Mouse (Mus musculus) right cerebral cortex, postnatal 36 days (tissue): ENCODE data around the gene Slc25a16.
"Not testable (repeated sequence)": the region's sequence is repeated elsewhere in the genome, so short reads cannot be mapped to it uniquely, and the experiment has no call there.

Experiments
- DNase-seq, 2 experiments: peaks; one replicate each; pipeline ENCODE4 v3.0.0; 2022; ENCODE audit warnings: low spot score in 2 of 2, mixed read lengths in 1 of 2

The Slc25a16 gene

DNA sequence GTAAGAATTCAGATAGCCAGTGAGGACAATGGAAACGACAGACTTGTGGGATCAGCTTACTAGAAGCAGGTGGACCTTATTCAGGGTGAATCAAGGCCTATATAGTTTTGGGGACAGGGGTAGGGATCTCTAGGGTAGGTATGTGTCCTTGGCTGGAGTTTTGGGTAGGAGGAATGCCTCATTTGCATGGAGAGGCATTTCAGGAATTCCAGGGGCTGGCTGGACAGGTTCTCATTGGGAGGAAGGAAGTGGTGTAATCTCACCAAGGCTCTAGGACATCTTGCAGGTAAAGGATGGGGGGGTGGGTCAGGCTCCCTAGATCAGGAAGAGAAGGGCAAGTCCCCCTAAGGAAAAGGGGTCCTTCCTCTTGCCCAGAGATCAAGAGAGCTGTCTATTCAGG lies 17.6 kb upstream of the Slc25a16 start:
- no peak for DNase-seq

DNA sequence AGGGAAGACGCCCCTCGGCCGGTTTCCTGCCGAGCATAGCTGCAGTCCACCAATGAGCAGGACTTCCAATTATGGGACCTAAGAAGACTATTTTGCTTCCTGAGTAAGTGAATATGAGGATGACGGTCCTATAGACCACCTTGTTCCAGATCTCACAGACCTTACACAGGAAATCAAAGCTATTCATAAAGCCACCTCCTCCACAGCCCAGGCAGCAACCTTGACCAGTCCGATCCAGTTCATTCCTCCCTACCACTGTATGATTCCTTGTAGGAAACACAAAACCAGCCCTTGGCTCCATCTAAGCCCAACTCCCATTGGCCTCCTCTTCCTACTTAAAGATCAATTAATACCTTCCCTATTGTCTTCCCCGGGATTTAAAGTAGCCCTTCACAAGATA lies 14.1 kb upstream of the Slc25a16 start:
- no peak for DNase-seq

DNA sequence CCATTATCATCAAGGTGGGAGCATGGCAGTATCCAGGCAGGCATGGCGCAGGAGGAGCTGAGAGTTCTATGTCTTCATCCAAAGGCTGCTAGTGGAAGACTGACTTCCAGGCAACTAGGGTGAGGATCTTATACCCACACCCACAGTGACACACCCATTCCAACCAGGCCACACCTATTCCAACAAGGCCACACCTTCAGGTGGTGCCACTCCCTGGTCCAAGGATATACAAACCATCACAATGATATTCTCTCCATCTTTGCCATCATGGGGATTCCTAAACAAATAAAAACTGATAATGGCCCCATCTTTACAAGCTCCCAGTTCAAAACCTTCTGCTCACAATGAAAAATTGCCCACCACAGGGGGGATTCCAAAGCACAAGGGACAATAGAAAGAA lies 11.5 kb upstream of the Slc25a16 start, which contains the start of gene Tet1:
Tet1 (minus strand) TSS at position 101 of the 400 bp plus-strand sequence.
- not testable (repeated sequence) for DNase-seq

DNA sequence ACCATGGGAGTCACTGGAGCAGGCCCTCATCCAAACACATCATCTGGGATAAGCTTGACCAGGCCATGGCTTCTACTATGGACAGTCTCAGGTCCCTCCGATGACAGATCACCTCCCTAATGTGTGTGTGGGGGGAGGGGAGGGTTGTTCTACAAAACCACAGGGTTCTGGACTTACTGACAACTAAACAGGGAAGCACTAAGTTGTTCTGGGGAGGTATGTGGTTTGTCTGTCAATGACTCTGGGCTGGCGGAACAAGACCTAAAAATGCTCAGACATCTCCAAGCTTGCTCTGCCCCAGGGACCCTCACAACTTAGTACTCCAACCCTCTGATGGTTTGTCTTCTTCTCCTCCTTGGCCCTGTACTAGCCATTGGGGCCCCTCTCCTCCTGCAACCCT lies 9.3 kb upstream of the Slc25a16 start:
- DNase-seq: no peak

DNA sequence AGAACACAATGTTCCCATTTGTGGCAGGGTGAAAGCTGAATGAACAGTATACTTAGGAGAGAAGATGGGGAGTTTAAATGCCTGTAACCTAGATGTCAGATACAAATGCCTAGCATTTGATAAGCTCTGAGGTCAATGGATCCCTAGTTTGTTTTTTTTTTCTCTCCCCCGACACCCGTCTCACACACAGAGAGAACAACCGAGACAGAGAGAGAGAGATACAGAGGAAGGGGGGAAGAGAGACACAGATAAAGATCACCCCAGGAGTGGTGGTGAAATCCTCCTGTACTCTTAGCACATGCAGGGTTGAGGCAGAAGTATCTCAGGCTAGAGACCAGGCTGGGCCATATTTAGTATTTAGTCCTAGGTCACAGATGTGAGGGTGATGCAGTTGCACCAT lies 1.4 kb upstream of the Slc25a16 start:
- no peak for DNase-seq

DNA sequence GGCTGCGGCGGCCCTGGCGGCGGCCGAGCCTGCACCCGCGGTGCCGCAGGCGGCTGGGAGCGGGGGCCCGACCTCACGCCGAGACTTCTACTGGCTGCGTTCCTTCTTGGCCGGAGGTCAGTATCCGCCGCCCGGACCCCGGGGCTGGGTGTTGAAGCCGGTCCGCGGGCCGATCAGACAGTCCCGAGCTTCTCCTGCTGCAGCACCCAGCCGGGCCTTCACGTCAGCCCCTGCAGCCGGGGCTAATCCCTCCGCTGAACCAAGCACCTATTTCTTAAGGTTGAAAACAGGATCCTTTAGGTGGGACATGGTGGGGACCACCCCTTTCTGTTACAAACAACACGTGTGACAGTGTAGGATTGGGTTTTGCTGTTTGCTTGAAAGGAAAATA lies 328 bp downstream of the Slc25a16 start:
- DNase-seq: no peak

DNA sequence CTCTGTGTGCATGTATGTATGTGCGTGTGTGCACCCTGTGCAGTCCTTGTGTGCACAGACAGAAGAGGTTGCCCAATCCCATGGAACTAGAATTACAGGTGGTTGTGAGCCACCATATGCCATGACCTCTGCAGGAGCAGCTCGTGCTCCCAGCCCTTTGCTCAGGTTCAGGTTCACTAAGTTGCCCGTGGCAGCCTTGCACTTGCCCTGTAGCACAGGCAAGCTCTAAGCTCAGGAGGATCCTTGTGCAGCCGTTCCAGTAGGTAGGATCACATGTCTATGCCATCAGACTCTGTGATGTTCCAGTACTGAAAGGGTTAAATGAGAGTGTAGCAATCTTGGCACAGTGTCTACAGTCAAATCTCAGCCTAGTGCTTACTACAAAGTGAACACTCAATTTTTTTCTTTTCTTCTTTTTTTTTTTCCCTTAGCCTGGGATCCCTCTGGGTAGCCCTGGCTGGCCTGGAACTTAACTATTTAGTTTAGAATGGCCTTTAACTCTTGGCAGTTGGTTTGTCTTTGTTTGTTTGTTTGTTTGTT lies 3.7 kb downstream of the Slc25a16 start:
- no peak for DNase-seq

DNA sequence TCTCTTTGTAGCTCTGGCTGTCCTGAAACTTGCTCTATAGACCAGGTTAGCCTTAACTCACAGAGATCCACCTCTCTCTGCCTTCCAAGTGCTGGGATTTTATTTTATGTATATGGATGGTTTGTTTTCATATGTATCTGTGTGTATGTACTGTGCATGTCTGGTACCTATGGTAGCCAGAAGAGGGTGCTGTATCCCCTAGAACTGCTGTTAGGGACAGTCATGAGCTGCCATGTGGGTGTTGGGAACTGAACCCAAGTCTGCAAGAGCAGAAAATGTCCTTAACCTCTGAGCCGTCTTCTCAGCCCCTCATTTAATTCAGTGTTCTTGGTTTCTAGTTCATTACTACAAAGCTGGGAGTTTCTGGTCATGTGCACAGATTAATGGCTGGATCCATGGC lies 11.9 kb downstream of the Slc25a16 start:
- DNase-seq: no peak

DNA sequence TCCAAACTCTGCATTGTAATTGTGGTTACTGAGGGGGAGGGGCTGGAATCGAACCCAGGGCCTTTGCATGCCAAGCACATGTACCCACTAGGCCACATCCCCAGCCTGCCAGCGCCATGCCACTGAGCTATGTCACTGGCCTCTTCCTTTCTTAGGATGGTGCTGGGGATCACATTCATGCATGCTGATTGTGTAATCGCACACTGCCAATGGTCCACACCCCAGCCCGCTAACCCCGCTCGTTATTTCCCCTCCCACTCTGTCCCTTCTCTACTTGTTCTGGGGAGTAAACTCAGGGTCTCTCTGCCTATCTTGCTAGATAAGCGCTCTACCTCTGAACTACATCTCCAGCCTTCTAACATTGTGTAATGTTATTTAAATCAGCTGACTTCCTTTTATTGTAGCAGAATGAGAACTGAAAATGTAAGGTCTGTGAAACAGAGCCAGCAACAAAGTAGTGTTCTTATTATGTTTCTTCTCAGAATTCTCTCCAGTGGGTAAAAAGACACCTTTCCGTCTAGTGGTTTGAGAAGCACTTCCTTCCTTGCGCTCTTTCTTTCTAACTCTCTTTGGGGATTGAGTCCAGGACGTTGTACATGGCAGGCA lies 24.6 kb downstream of the Slc25a16 start:
- no peak for DNase-seq

DNA sequence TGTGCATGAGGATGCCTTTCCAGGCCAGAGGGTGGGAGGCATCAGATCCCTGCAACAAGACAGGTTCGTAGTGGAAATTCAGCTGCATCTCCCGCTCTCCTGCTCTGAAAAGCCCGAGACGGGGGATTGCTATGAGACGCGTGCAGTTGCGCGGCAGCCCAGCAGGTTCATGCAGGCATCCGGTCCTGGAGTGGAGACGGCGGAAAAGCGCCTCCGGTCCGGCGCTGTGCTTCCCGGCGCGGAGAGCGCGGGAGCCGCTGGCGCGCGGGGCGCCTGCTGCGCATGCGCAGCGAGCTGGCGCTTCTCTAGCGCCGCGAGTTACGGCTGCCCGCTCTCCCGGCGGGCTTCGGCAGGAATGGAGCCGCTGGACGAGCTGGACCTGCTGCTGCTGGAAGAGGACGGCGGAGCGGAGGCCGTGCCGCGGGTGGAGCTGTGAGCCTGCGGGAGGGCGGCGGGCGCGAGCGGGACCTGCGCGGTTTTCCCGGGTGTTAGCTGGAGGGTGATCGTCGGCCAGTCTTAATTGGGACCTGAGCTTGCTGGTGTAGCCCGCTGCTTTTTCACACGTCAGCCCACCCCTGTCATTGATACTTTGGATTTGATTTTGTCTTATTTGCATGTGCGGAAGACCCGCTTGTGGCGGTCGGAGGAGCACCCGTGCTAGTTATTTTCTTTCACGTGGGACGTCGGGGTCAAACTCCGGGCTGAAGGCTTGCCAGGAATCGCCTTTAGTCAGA lies 26.5 kb downstream of the Slc25a16 start, which contains the start of gene Dna2:
Dna2 (plus strand) TSS at position 289 of the 734 bp plus-strand sequence.
- DNase-seq: peak; percentile 48 to 59

DNA sequence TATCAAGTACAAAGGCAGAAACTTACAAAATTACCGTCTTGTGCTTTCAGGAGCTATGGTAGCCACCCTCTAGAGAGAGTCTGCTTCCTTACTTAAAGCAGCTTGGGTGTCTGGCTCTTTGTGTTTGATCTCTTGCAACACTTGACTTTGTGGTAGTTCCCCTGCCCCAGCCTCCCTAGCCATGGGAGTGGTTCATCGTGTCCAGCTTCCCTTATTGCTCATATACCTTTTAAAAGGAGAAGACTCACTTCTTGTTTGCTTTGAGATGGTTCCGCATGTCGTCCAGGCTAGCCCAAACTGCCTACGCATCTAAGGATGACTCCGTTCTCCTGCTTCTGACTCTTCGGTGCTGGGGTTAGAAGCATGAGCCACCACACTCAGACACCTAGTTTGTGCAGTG lies 28.1 kb downstream of the Slc25a16 start:
- DNase-seq: no peak

DNA sequence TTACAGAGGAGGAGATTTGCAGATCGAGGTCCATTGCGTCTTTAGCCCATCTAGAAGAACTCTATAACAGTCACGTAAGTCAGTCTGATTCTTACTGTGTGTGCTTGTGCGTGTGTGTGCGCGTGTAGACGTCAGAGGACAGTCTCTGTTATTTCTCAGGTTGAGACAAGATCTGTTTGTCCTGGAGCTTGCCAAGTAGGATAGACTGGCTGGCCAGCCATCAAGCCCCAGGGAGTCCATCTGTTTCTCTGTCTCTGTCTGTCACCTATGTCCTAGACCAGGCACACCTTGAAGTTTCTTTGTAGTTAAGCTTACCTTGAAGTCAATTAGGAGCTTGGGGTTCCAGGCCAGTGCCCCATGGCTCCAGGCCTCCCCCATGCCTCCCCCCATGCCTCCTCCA lies 43.5 kb downstream of the Slc25a16 start:
- no peak for DNase-seq

DNA sequence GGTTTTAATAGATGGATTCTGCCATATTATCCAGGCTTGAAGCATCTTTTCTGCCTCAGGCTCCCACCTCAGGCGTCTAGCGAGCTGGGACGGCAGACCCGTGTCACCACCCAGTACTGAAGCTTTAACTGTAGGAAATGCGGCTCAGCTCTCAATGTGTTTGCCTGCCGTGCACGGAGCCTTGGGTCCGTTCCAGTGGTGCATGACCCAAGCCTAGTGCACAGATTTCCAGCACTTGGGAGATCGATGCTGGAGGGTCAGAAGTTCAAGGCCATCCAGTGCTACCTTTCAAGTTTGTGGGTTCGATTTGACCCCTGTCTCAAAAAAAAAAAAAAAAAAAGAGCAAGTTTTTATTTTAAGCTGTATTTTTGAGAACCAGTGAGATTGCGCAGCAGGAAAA lies 45.4 kb downstream of the Slc25a16 start:
- DNase-seq: no peak

DNA sequence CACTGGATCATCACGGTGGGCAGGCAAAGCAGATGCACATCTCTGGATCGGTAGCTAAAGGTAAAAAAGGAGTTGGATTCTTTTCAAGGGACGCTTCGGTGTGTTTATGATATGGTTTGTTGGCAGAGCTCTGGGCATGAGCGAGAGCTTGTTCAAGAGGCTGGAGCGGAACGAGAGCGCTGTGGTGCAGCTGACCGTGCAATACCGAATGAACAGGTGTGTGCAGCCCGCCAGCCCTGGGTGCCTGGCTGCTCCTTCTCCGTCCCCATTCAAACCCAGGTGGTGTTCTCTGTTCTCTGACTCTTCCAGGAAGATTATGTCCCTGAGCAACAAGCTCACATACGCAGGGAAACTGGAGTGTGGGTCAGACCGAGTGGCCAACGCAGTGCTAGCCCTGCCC lies 45.9 kb downstream of the Slc25a16 start:
- no peak for DNase-seq

DNA sequence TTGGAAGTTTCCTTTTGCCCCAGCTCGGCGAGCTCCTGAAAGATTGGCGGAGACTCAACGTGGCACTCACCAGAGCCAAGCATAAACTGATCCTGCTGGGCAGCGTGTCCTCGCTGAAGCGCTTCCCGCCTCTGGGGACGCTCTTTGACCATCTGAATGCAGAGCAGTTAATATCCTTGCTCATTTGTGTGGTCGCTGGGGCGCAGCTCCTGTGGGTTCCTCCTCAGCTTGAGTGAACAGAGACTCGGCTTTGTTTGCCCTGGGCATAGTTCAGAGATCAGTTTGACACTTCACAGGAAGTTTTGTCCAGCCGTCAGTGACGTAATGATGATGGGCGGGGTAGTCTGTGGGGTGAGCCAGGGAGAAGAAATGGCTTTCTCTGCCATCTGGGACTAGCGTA lies 51.4 kb downstream of the Slc25a16 start:
- DNase-seq: no peak

DNA sequence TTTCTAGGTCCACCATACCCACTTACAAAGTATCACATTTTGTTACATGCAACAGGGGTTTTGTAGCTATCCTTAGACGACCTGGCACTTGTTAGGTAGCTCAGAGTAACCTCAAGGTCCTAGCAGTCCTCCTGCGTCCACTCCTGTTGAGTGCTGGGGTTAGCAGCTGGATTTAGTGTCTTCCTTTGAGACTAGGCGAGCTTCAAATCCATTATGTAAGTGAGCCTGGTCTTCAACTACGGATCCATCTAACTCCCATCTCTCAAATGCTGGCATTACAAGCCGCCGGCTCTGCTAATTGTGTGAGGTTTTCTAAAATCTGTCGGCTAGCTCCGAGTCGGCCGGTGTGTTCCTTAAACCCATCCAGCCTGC lies 59.2 kb downstream of the Slc25a16 start:
- no peak for DNase-seq

DNA sequence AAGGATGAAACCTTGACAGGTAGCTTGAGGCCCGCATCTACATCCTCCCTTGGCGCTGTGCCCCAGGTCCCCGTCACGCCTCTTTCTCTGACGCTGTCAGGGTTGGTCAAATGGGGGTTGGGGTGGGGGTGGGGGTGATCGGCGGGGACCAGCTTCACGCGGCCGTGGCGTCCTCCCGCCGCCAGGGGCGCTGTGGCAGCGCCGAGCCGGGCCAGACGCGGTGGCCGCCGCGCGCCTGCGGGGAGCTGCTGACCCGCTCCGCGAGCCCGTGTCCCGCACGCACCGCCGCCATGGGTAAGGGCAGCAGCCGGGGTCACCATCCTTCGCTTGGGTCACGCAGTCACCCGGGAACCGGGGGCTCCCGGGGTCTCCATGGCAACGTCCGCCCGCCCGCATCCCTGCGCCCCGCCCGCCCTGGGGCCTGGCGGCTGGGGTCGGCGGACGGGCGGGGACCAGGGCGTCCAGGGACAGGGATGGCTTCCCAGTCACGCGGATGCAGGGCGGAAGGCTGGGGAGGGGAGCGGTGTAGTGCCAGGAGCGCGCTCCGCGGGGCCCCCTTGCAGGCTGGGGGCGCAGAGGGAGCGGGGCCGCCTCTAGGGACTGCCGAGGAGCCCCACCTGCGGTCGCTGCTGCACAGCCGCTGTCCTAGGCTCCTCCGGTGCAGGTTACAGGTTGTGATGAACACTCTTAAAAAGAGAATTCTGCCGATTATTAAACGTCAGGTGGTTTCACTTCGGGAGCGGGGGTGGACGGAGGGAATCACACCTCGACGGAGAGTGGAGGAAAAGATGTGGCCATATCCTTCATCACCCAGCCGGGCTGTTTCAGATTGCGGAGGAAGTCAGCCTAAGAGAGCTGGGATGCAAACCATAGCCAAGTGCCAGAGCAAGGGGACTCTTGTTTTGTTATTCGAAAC lies 59.9 kb downstream of the Slc25a16 start, which contains the start of gene Rufy2:
Rufy2 (plus strand) TSS at position 185 of the 916 bp plus-strand sequence.
- peak; percentile 83 to 87 for DNase-seq

DNA sequence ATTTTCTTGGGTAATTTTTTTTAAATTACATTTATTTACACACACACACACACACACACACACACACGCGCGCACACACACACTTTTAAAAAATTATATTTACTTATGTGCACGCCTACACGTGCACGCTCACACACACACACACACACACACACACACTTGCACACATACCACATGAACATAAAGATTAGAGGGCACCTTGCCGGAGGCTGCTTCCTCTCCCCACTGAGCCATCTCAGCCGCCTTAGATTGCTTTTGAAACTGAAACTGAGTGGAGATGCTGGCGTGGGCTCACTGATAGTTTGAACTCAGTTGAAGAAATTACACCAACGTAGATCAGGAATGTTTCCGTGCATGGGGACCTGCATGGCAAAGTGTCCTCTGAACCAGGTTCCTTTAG lies 63.6 kb downstream of the Slc25a16 start:
- DNase-seq: no peak

DNA sequence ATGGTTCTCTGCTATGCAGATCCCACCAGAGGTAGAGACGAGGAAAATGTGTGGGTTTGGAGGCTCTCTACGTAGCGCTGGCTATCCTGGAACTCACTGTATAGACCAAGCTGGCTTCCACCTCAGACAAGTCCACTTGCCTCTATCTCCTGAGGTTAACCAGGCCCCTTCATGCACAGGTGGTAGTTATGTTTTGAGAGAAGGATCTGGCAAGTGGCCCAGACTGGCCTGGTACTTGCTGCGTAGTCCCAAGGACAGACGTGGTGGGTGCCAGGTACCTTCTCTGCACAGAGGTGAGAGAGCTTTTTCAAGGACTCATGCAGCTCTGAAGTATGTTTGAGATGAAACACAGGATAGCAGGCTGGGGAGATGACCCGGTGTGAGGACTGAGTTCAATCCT lies 64.1 kb downstream of the Slc25a16 start:
- no peak for DNase-seq

DNA sequence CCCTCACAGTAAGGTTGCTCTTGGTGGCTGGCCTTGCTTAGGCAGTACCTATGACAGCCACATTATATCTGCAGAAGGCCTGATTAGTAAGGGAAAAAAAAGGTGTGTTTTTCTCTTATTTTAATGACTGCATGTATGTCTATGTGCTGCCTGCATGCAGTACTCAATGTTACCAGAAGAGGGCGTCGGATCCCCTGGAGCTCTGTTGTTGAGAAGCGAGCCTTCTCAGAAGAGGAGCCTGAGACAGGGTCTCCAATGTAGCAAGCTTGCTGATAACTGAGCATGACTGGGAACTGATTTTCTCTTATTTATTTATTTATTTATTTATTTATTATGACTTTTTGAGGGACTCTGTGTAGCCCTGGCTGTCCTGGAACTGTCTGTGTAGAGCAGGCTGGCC lies 66.9 kb downstream of the Slc25a16 start:
- DNase-seq: no peak

DNA sequence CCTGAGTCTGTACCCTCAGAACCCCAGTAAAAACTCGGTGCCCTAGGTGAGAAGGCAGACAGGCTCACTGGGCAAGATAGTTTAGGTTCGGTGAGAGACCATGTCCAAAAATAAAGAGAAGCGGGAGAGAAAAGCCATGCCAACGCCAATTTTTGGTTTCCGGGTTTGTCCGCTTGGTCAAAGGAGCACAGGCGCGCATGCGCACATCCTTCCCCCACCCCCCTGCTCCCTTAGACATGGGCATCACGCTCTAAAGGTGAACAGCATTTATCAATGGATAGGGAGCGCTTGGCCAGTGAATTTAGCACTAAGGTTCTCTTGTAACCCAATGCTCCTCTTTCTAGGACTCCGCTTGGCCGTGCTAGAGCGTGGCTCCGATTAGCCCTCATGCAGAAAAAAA lies 70.2 kb downstream of the Slc25a16 start:
- no peak for DNase-seq

DNA sequence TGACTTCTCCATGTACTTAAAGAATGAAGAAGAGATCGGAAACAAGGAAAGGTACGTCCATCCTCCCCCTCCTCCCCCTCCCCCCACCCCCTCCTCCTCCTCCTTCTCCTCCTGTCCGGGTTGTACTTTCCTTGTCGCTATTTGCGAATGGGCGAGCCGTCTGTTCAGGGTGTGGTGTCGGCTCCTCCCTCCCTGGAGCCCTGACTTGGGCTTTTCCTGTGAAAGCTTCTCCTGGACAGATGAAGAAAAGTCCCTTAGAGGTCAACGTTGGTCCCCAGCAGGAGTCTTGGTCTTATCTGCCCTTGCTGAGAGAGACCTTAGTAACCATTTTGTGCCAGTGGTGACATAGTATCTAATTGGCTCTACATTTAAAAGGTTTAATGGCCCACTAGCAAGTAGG lies 73.6 kb downstream of the Slc25a16 start:
- no peak for DNase-seq
